8 mouse cellular contexts compared by ENCODE assay signal in genomic region chr13:48966851-48967821, GRCm38 (mm10). TPM values are rescaled to one million over a fixed set of nuclear protein-coding genes. Genes with fewer than 3 reads are reported as not detected.
DNase-seq lines count a peak whose midpoint lies in the region; ATAC-seq and TF ChIP-seq lines count a peak whose summit lies in the region.

No protein-coding gene starts in this region.

- H3K4me2 ChIP-seq in forebrain, embryonic 16.5 days (ENCODE audit: low read length) = peak overlapping the region; percentile 71
- H3K4me2 ChIP-seq in lung, embryonic 14.5 days = peak overlapping the region; percentile 98

- no peaks in the 10 kb centered on the region for H3K36me3 ChIP-seq in forebrain, embryonic 16.5 days (ENCODE audit: control insufficient read depth, insufficient read depth)
- peaks cover 13% of the 10 kb centered on the region; the same call in 1 of the 2 replicates for H3K36me3 ChIP-seq in lung, embryonic 14.5 days (ENCODE audit: insufficient read depth)

- TF ChIP-seq CTCF in layer of hippocampus, adult 2 months (conservative IDR thresholded peaks at IDR 0.05) = peak; percentile 48
- no peak for TF ChIP-seq CTCF in lung, embryonic 14.5 days (IDR thresholded peaks at IDR 0.05; ENCODE audit: low read depth)

- H3K27ac ChIP-seq in forebrain, embryonic 16.5 days (ENCODE audit: low read length) = peak overlapping the region; percentile 96
- peak overlapping the region; percentile 95 for H3K27ac ChIP-seq in layer of hippocampus, adult 2 months
- H3K27ac ChIP-seq in lung, embryonic 14.5 days (ENCODE audit: low read depth) = peak overlapping the region; percentile 97

- H3K9ac ChIP-seq in forebrain, embryonic 16.5 days (replicated peaks; ENCODE audit: low read depth, low read length) = peak overlapping the region; percentile 92
- peak overlapping the region; percentile 96 for H3K9ac ChIP-seq in lung, embryonic 14.5 days

- DNase-seq in MEL-GATA-1-ER (ENCODE audit: extremely low read depth, low read depth) = peak; percentile 31
- DNase-seq in cerebellum, adult 11-12 months = peak; percentile 74
- peak; percentile 36 for DNase-seq in heart, postnatal 25 days (ENCODE audit: low spot score)
- DNase-seq in layer of hippocampus, adult 2 months (ENCODE audit: low spot score in 2 of 2) = peak; percentile 16 to 41
- peak; percentile 52 for DNase-seq in lung, embryonic 14.5 days
- DNase-seq in ovary, postnatal 14 days (ENCODE audit: low spot score) = peak; percentile 31
- peak; percentile 45 to 50 for DNase-seq in thymus, postnatal 10 days (ENCODE audit: low spot score in 2 of 2)

- ATAC-seq in forebrain, embryonic 16.5 days = no peak
- 0 out of 2 replicates have a peak, but pooled peaks have one; percentile 2 for ATAC-seq in lung, embryonic 14.5 days (ENCODE audit: insufficient read depth)

- H3K9me3 ChIP-seq in forebrain, embryonic 16.5 days (ENCODE audit: control insufficient read depth, low read length) = no peaks in the 10 kb centered on the region
- H3K9me3 ChIP-seq in lung, embryonic 14.5 days (ENCODE audit: low read depth, low read length) = no peaks in the 10 kb centered on the region

- under 1% methylated on average over 58 of the region's 58 CpGs for WGBS in forebrain, embryonic 16.5 days
- WGBS in lung, embryonic 14.5 days = under 1% methylated on average over 58 of the region's 58 CpGs

- intact Hi-C loops in heart, postnatal 25 days (cut with DNase I) = loop anchor here (5.0 to 10.0 kb wide), 2 partner anchors 90 to 422 kb away; no protein-coding TSS in a partner anchor

- no peaks in the 10 kb centered on the region for H3K27me3 ChIP-seq in forebrain, embryonic 16.5 days (replicated peaks; ENCODE audit: control insufficient read depth, insufficient read depth, low read length)
- H3K27me3 ChIP-seq in lung, embryonic 14.5 days (ENCODE audit: insufficient read depth, low read length) = no peaks in the 10 kb centered on the region

- peaks cover 36% of the 10 kb centered on the region for H3K4me1 ChIP-seq in forebrain, embryonic 16.5 days (replicated peaks; ENCODE audit: control insufficient read depth, insufficient read depth, low read length)
- peaks cover 11% of the 10 kb centered on the region for H3K4me1 ChIP-seq in lung, embryonic 14.5 days (ENCODE audit: insufficient read depth)

- peak overlapping the region; percentile 59 for H3K4me3 ChIP-seq in forebrain, embryonic 16.5 days (replicated peaks; ENCODE audit: low read length)
- H3K4me3 ChIP-seq in layer of hippocampus, adult 2 months = peak overlapping the region; percentile 89
- peak overlapping the region; percentile 96 for H3K4me3 ChIP-seq in lung, embryonic 14.5 days (ENCODE audit: low read depth, low read length)

RNA-seq across cellular contexts. Expression of gene Fam120a, which starts 0.7 kb away (rescaled TPM):
- polyA plus RNA-seq in forebrain, embryonic 16.5 days (2015; fragmentation: Nextera tagmentation; extraction: Ambion mirVana) = 13.7 and 14.8 TPM in 2 replicates
- total RNA-seq in heart, postnatal 25 days (2021) = 100 to 1,000 TPM; 110 to 116 TPM
- total RNA-seq in layer of hippocampus, adult 2 months (2021) = 100 to 1,000 TPM; 112 to 120 TPM
- polyA plus RNA-seq in lung, embryonic 14.5 days (2014; fragmentation: Nextera tagmentation; extraction: Ambion mirVana) = 37.0 and 37.7 TPM in 2 replicates
